Mouse (Mus musculus) CD4-positive, CD25-positive, alpha-beta regulatory T cell, adult 9 weeks (primary cell): ENCODE results near the gene Dzip1l. TPM values are rescaled to one million over a fixed set of nuclear protein-coding genes. Genes with fewer than 3 reads are reported as not detected.

Source experiments
- polyA plus RNA-seq: library from polyadenylated mRNA; unstranded; fragments of 100-300 nt; shearing (Covaris generic); gene quantifications from one replicate; pipeline ENCODE4 v1.2.1, GENCODE M21; 2017

Dzip1l gene
- not detected for polyA plus RNA-seq

DNA sequence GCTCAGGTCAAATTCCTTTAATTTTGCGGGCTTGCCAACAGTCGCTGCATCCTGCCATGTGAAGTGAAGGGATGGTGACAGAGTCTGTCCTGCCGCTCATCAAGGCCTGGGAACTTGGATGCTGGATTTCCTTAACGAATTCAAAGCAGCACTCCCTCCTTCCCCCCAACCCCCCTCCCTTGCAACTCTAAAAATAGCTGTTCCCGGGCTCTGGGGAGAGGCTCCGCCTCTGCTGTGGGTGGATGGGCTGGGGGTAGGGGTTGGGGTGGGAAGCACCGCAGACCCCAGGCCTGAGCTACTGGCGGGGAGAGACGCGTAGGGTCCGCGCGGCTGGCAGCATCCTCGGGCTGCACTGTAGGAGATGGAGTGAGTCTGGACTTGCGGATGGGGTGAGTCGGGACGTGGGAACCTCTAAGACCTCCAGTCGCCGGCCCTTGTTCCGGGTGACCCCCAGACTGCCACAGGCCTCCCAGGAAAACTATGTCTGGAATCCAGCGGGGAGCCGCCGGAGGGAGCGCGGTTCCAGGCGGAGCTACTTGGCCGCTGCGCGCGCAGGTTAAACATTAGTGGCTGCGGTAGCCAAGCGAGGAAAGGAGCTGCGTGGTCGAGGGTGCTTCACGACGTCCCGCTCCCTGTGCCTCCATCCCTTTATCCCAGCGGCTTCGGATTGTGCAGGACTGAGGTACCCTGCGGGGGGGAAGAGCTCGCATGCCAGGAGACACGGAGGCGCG, at the start of gene Dzip1l:
Dzip1l (plus strand) TSS at position 216 of the 731 bp plus-strand sequence.

DNA sequence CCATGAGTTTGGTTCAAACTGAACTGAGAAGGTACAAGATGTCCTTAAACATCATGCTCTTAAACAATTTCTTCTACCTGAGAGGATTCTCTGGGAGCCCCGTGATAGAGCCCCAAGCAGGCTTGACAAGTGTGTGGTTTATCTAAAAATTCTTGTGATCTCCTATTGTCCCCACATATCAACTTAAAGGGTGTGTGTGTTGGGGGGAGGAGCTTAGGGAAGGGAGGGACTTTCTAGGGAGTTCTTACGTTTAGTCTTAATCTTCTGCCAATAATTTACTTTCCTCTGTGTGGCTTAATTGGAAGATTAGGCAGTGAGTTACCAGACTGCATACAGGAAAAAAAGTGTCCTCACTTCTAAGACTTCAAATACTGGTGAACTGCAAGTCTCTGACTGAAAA, 17.1 kb upstream of the Dzip1l start, which contains the start of gene A4gnt:
A4gnt (plus strand) TSS at position 301 of the 400 bp plus-strand sequence.

DNA sequence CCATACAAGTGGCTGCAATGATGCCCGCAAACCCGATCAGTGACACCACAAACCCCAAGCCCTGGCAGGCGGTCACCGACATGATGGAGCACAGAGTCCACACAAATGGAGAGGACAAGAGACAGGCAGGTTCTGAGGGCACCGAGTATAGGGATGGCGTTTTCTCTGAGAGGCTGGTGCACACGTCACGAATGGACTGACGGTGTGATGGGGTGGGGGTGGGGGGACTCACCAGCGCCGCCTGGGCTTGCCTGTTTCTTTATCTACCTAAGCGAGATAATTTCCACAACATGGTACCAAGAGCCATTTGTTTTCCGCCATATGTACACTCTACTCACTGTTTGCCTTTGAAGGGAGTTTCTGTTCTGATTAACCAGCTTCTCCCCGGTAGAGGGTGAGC, 87.8 kb downstream of the Dzip1l start, which contains the start of gene Cldn18:
Cldn18 (minus strand) TSS at position 134 of the 400 bp plus-strand sequence.

Other genes starting within 250 kb of the Dzip1l start
- not detected for gene Mras, start 192.1 kb upstream of the Dzip1l start, polyA plus RNA-seq
- not detected for gene Nme9, start 178.0 kb upstream of the Dzip1l start, polyA plus RNA-seq
- gene Armc8, start 60.6 kb upstream of the Dzip1l start, polyA plus RNA-seq, result 41.5 TPM
- gene Dbr1, start 53.7 kb upstream of the Dzip1l start, polyA plus RNA-seq, result 19.9 TPM
- not detected for gene A4gnt, start 17.0 kb upstream of the Dzip1l start, polyA plus RNA-seq
- gene Cldn18, start 87.8 kb downstream of the Dzip1l start, polyA plus RNA-seq, result not detected
- gene Sox14, start 246.7 kb downstream of the Dzip1l start, polyA plus RNA-seq, result not detected